Mouse (Mus musculus) ES-Bruce4 (cell line): ENCODE data around the gene Zfp664.

ENCODE experiments used
- CTCF ChIP-seq: IDR thresholded peaks from one replicate; pipeline ENCODE4 v1.8.1; 2011; ENCODE audit warnings: low read depth, low read length
- POLR2A ChIP-seq: IDR thresholded peaks from one replicate; pipeline ENCODE4 v1.8.1; 2011; ENCODE audit warnings: low read length; ENCODE audit not compliant: insufficient read depth

DNA sequence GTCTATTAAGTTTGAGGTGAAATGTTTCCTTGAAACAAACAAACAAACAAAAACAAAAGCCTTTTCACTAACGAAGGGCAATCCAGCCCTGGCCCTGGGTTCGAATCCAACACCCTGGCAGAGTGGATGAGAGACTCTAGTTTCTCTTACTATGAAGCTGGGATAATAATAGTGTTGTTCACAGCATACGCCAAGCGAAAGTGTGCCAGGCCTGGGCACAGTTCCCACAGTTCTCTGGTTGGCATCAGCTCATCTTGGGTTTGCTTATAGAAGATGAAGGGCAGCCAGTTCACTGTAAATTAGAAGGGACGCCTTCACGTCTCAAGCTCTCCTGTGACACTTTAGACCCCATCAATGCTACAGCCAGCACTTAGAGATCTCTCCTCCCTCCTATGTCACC is 39.2 kb downstream of the Zfp664 start:
- TF ChIP-seq CTCF (no peak), POLR2A (no peak)
